Mouse (Mus musculus): Measurements from ENCODE around the gene Speer4d.
"Not testable (repeated sequence)": the region's sequence is repeated elsewhere in the genome, so short reads cannot be mapped to it uniquely, and the experiment has no call there.

Speer4d gene

GRCm38 (mm10) chr5:15670789-15671188, 51.9 kb downstream of the Speer4d start:
- not testable (repeated sequence) for DNase-seq (ENCODE audit: low spot score)

All from testis, postnatal 14 days (tissue).